Mouse (Mus musculus) stomach, embryonic 14.5 days (tissue): ENCODE data around the gene Vps37d. TPM values are rescaled to one million over a fixed set of nuclear protein-coding genes. Genes with fewer than 3 reads are reported as not detected.
A peak's percentile ranks its signal among the peaks of the same experiment; 100 is the strongest.
"Not testable (repeated sequence)": the region's sequence is repeated elsewhere in the genome, so short reads cannot be mapped to it uniquely, and the experiment has no call there.

Experiments
- ATAC-seq: fragments of 200-750 bp; cut with Nextera tagmentation; 2 replicates; pipeline ENCODE4 v1.8.0; 2017; ENCODE audit warnings: low read depth, moderate TSS enrichment; ENCODE audit not compliant: insufficient number of reproducible peaks, insufficient read depth, low FRiP score
- H3K27ac ChIP-seq: fragments of 300-500 bp; sonication (generic); 2 replicates; pipeline ENCODE4 v1.5.1; 2014; ENCODE audit warnings: mild to moderate bottlenecking, low read length, moderate library complexity, mixed read lengths
- H3K27me3 ChIP-seq: fragments of 300-500 bp; sonication (generic); 2 replicates; pipeline ENCODE4 v1.6.1; 2014; ENCODE audit warnings: low read length, control low read depth, mixed read lengths; ENCODE audit not compliant: control insufficient read depth, insufficient read depth
- H3K36me3 ChIP-seq: fragments of 300-500 bp; sonication (generic); 2 replicates; pipeline ENCODE4 v1.6.1; 2014; ENCODE audit warnings: mild to moderate bottlenecking, control low read depth, low read length, moderate library complexity, mixed read lengths; ENCODE audit not compliant: control insufficient read depth, insufficient read depth
- H3K4me1 ChIP-seq: fragments of 300-500 bp; sonication (generic); 2 replicates; pipeline ENCODE4 v1.6.1; 2014; ENCODE audit warnings: low read length, control low read depth, mixed read lengths; ENCODE audit not compliant: control insufficient read depth, insufficient read depth
- H3K4me2 ChIP-seq: fragments of 300-500 bp; sonication (generic); replicated peaks from 2 replicates; pipeline ENCODE4 v1.6.1; 2014; ENCODE audit warnings: low read depth, low read length, control low read depth
- H3K4me3 ChIP-seq: fragments of 300-500 bp; sonication (generic); 2 replicates; pipeline ENCODE4 v1.5.1; 2014; ENCODE audit warnings: low read depth, low read length, control low read depth
- H3K9ac ChIP-seq: fragments of 300-500 bp; sonication (generic); replicated peaks from 2 replicates; pipeline ENCODE4 v1.6.1; 2014; ENCODE audit warnings: low read depth, mild to moderate bottlenecking, control low read depth, low read length, moderate library complexity, mixed read lengths
- H3K9me3 ChIP-seq: fragments of 300-500 bp; sonication (generic); 2 replicates; pipeline ENCODE4 v1.6.1; 2016; ENCODE audit warnings: low read depth, low read length, control low read depth; ENCODE audit not compliant: control insufficient read depth
- WGBS: fragments of 180-500 bp; shearing (Covaris S2); extraction: QIAGEN DNeasy Blood & Tissue Kit; methylation state at CpG from one replicate; pipeline ENCODE4 v1.1.7; 2014; 5-methylcytosine and 5-hydroxymethylcytosine counted together
- polyA plus RNA-seq: library from polyadenylated mRNA; unstranded; fragments of >200 nt; fragmentation: Nextera tagmentation; extraction: Ambion mirVana; gene quantifications from 2 replicates; pipeline ENCODE4 v1.2.1, GENCODE M21; 2014

Vps37d gene
- polyA plus RNA-seq, 1 experiment from 2014 or later, result 7.2 TPM

DNA sequence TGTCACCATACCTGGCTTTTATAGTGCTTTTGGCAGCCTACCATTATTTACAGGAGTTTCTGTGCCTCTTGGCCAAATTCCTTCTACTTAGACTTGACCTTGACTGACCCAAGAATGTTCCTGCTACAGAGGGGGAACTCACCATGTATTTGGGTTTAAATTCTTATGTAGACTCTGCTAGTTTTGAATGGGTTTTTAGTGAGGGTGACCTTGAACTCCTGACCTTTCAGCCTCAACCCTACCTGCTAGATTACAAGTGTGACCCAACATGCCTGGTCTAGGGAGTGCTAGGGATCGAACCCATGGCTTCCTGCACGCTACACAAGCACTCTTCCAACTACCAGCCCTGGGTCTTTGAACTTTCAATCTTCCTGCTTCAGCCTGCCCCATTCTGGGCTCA, 6.0 kb downstream of the Vps37d start:
- Histone ChIP-seq H3K4me1 (peaks cover 13% of the 10 kb centered on the region), H3K36me3 (peaks cover 10% of the 10 kb centered on the region; the same call in 1 of the 2 replicates), H3K9me3 (no peaks in the 10 kb centered on the region), H3K27me3 (no peaks in the 10 kb centered on the region), H3K4me3 (no peak overlapping the region), H3K9ac (no peak overlapping the region), H3K27ac (no peak overlapping the region), H3K4me2 (no peak overlapping the region)
- WGBS, result 82% methylated on average over 2 of the region's 2 CpGs
- no peak for ATAC-seq

DNA sequence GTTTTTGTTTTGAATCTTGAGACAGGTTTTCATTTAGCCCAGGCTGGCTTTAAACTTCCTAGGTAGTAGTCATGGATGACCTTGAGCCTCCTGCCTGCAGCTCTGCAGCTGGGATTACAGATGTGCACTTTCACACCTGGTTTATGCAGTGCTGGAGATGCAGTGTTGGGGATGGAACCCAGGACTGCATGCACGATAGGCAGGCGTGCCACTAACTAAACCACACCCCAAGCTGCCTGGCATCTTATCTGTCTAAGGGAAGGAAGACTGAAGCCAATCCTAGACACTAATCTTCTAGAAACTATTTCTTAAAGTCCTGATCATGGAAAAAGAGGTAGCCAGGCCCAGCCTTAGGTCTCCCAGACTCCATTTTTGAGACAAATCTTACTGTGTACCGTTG, 7.6 kb downstream of the Vps37d start:
- Histone ChIP-seq H3K4me1 (peaks cover 8% of the 10 kb centered on the region), H3K9ac (no peak overlapping the region), H3K4me3 (no peak overlapping the region), H3K9me3 (no peaks in the 10 kb centered on the region), H3K27ac (no peak overlapping the region), H3K27me3 (no peaks in the 10 kb centered on the region), H3K4me2 (no peak overlapping the region), H3K36me3 (peaks cover 17% of the 10 kb centered on the region; the same call in 1 of the 2 replicates)
- no peak for ATAC-seq
- 87% methylated on average over 3 of the region's 3 CpGs for WGBS

GRCm38 (mm10) chr5:135066008-135066407, 12.1 kb downstream of the Vps37d start:
- H3K9me3 ChIP-seq, result no peaks in the 10 kb centered on the region
- peaks cover 8% of the 10 kb centered on the region; the same call in 1 of the 2 replicates for H3K36me3 ChIP-seq
- no peak overlapping the region for H3K9ac ChIP-seq
- no peak overlapping the region for H3K4me2 ChIP-seq
- peaks cover 12% of the 10 kb centered on the region; the same call in 1 of the 2 replicates for H3K4me1 ChIP-seq
- H3K4me3 ChIP-seq, result no peak overlapping the region
- H3K27ac ChIP-seq, result no peak overlapping the region
- no peaks in the 10 kb centered on the region for H3K27me3 ChIP-seq
- WGBS, result 91% methylated on average over 3 of the region's 3 CpGs
- no peak for ATAC-seq

GRCm38 (mm10) chr5:135064909-135065446, 13.1 kb downstream of the Vps37d start, which contains the start of gene Bud23:
Gene Bud23, minus strand, starts transcription at chr5:135064959.
- Histone ChIP-seq H3K27ac (peak within 1 kb of the TSS; percentile 27; the same call in 1 of the 2 replicates), H3K9ac (peak within 1 kb of the TSS; percentile 82), H3K4me2 (peak within 1 kb of the TSS; percentile 70), H3K36me3 (peaks cover 17% of the 10 kb centered on the region; the same call in 1 of the 2 replicates), H3K4me1 (peaks cover 12% of the 10 kb centered on the region; the same call in 1 of the 2 replicates), H3K4me3 (peak within 1 kb of the TSS; percentile 97)
- WGBS, result 68% methylated on average over 9 of the region's 9 CpGs
- not testable (repeated sequence) for H3K27me3 ChIP-seq, H3K9me3 ChIP-seq, ATAC-seq

DNA sequence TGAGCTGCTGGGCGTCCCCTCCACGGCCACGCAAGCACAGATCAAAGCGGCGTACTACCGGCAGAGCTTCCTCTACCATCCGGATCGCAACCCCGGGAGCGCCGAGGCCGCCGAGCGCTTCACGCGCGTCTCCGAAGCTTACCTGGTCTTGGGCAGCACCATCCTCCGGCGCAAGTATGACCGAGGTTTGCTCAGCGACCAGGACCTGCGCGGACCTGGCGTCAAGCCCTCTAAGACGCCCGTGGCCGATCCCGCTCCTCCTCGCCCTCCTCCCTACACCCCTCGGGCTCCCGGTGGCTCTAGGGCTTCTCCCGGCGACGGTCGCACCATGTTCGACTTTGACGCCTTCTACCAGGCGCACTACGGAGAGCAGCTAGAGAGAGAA, 13.7 kb downstream of the Vps37d start:
- ATAC-seq, result 0 out of 2 replicates have a peak, but pooled peaks have one; percentile 43
- WGBS, result under 1% methylated on average over 40 of the region's 40 CpGs
- H3K4me1 ChIP-seq, result peaks cover 12% of the 10 kb centered on the region; the same call in 1 of the 2 replicates
- peak overlapping the region; percentile 82 for H3K9ac ChIP-seq
- no peaks in the 10 kb centered on the region for H3K9me3 ChIP-seq
- H3K27me3 ChIP-seq, result no peaks in the 10 kb centered on the region
- H3K4me2 ChIP-seq, result peak overlapping the region; percentile 70
- H3K4me3 ChIP-seq, result peak overlapping the region; percentile 97
- H3K36me3 ChIP-seq, result peaks cover 20% of the 10 kb centered on the region
- peak overlapping the region; percentile 27; the same call in 1 of the 2 replicates for H3K27ac ChIP-seq

- Histone ChIP-seq H3K9me3 (no peaks in the 10 kb centered on the region), H3K36me3 (peaks cover 22% of the 10 kb centered on the region), H3K4me1 (peaks cover 12% of the 10 kb centered on the region; the same call in 1 of the 2 replicates), H3K9ac (peak within 1 kb of the TSS; percentile 82), H3K4me3 (peak within 1 kb of the TSS; percentile 97), H3K27me3 (no peaks in the 10 kb centered on the region), H3K4me2 (peak within 1 kb of the TSS; percentile 70), H3K27ac (peak within 1 kb of the TSS; percentile 27; the same call in 1 of the 2 replicates)
- ATAC-seq, result peak; percentile 97
- under 1% methylated on average over 52 of the region's 52 CpGs for WGBS
These were observed 14.3 kb downstream of the Vps37d start, which contains the start of gene Dnajc30 for GRCm38 (mm10) chr5:135063629-135064381. Gene Dnajc30, plus strand, starts transcription at chr5:135064202.

- H3K27ac ChIP-seq, result no peak overlapping the region
- H3K9me3 ChIP-seq, result no peaks in the 10 kb centered on the region
- H3K9ac ChIP-seq, result no peak overlapping the region
- WGBS, result 84% methylated on average over 12 of the region's 12 CpGs
- no peak overlapping the region for H3K4me2 ChIP-seq
- no peaks in the 10 kb centered on the region for H3K4me1 ChIP-seq
- H3K27me3 ChIP-seq, result no peaks in the 10 kb centered on the region
- H3K36me3 ChIP-seq, result peaks cover 36% of the 10 kb centered on the region; the same call in 1 of the 2 replicates
- no peak for ATAC-seq
- H3K4me3 ChIP-seq, result no peak overlapping the region
These were observed 24.7 kb downstream of the Vps37d start for GRCm38 (mm10) chr5:135053356-135053755.

GRCm38 (mm10) chr5:135049268-135049667, 28.8 kb downstream of the Vps37d start:
- not testable (repeated sequence) for H3K4me2 ChIP-seq, ATAC-seq, H3K9ac ChIP-seq, H3K27ac ChIP-seq, H3K27me3 ChIP-seq, H3K4me3 ChIP-seq, H3K4me1 ChIP-seq, H3K9me3 ChIP-seq
- 87% methylated on average over 6 of the region's 6 CpGs for WGBS
- peaks cover 27% of the 10 kb centered on the region; the same call in 1 of the 2 replicates for H3K36me3 ChIP-seq
